Mouse (Mus musculus) cerebellum, adult (tissue): ENCODE data around the gene Btbd35f26.
"Not testable (repeated sequence)": the region's sequence is repeated elsewhere in the genome, so short reads cannot be mapped to it uniquely, and the experiment has no call there.

Experiments
- ATAC-seq: cut with Nextera tagmentation; 2 replicates; pipeline ENCODE4 v1.9.2; 2017; ENCODE audit warnings: mild to moderate bottlenecking, moderate library complexity, mixed read lengths; ENCODE audit not compliant: insufficient number of reproducible peaks, low FRiP score, low TSS enrichment

Gene Btbd35f26

DNA sequence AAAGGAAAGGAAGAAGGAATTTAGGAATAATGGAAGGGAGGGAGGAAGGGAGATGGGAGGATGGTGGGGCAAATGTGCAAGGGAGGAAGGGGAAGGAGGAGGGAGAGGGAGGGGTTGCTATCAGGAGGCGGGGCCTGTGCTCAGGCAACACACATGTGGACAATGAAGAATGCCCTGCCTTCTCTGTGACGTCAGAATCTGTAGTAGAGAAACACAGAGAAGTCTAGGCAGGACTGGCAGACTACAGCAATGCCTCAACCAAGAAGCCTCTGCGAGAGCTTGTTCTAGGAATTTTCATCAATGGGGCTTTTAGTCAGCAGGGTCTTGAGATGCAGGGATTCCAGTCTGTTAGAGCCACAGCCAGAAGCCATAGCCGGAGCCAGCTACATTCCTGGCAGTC lies at the start of gene Btbd35f26:
Gene Btbd35f26, plus strand, starts transcription at position 301 of the 400 bp plus-strand sequence.
- ATAC-seq = not testable (repeated sequence)

DNA sequence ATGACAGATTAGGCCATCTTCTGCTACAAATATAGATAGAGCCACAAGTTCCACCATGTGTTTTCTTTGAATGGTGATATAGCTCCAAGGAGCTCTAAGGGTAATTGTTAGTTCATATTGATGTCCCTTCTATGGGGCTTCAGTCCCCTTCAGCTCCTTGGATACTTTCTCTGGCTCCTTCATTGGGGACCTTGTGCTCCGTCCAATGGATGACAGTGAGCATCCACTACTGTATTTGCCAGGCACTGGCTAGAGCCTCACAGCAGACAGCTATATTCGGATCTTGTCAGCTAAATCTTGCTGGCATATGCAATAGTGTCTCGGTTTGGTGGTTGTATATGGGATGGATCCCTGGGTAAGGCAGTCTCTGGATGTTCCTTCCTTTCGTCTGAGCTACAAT lies 5.7 kb downstream of the Btbd35f26 start:
- not testable (repeated sequence) for ATAC-seq

DNA sequence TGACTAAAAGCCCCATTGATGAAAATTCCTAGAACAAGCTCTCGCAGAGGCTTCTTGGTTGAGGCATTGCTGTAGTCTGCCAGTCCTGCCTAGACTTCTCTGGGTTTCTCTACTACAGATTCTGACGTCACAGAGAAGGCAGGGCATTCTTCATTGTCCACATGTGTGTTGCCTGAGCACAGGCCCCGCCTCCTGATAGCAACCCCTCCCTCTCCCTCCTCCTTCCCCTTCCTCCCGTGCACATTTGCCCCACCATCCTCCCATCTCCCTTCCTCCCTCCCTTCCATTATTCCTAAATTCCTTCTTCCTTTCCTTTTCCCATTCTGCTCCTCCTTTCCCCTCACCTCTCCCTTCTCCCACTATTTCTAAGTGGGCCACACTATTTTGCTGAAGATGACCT lies 47.6 kb downstream of the Btbd35f26 start, which contains the start of gene Btbd35f19:
Gene Btbd35f19, minus strand, starts transcription at position 101 of the 400 bp plus-strand sequence.
- not testable (repeated sequence) for ATAC-seq
